In the genomic region with DNA sequence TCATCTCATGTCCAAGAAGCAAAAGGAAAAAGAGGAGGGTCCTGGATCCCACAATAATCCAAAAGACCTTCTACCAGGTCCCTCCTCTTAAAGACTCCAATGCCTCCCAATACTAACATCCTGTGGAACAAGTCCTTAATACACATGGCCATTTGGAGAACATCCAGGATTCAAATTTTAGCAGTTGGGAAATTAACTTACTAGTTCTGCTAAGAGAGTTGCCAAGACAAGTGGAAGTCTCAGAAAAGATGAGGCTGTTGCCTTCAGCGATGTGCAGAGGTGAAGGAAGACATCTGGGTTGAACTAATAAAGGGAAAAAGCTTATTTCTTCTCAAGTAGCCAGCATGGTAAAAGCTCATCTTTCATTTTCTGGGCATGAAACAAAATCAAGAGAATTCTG, we compare ENCODE assay signal across 26 mouse cellular contexts.
A peak's percentile ranks its signal among the peaks of the same experiment; 100 is the strongest.
DNase-seq lines count a peak whose midpoint lies in the region; ATAC-seq and TF ChIP-seq lines count a peak whose summit lies in the region.
"Had no signal": no experiment of that assay in that cellular context is flagged by ENCODE, and none has a peak within 500 bp of the region (broad histone marks: within the 10 kb centered on the region; RNA-seq: fewer than 3 reads in every experiment).

No protein-coding gene starts in this region.

- 80% methylated on average over 1 of the region's 1 CpGs for WGBS in liver, adult 2 months
- 61% methylated on average over 1 of the region's 1 CpGs for WGBS in liver, embryonic 12.5 days (ENCODE audit: insufficient replicate concordance)
- WGBS in kidney, postnatal 0 days = 14% methylated on average over 1 of the region's 1 CpGs
- 56% methylated on average over 1 of the region's 1 CpGs for WGBS in lung, postnatal 0 days
- 81% methylated on average over 1 of the region's 1 CpGs for whole genome bisulfite sequencing in midbrain, embryonic 15.5 days

- intact Hi-C loops in heart, postnatal 25 days (cut with DNase I) = no loop called here

- H3K4me3 ChIP-seq in liver, adult 2 months (ENCODE audit: insufficient read depth, low read depth, low read length) = no peak overlapping the region
- no peak overlapping the region for H3K4me3 ChIP-seq in liver, embryonic 12.5 days
- H3K4me3 ChIP-seq in kidney, postnatal 0 days (replicated peaks; ENCODE audit: low read depth, low read length) = no peak overlapping the region
- H3K4me3 ChIP-seq in lung, postnatal 0 days (ENCODE audit: low read depth, low read length) = no peak overlapping the region
- no peak overlapping the region for H3K4me3 ChIP-seq in midbrain, embryonic 15.5 days
- H3K4me3 ChIP-seq: embryonic facial prominence, embryonic 12.5 days; erythroblast, embryonic 14.5 days; forebrain, embryonic 12.5 days; heart, embryonic 12.5 days; left cerebral cortex, adult 2 months; liver, embryonic 15.5 days; neural tube, embryonic 15.5 days; stomach, embryonic 15.5 days had no signal

- no peak overlapping the region for H3K27ac ChIP-seq in liver, adult 2 months (replicated peaks; ENCODE audit: insufficient read depth, low read depth, low read length)
- H3K27ac ChIP-seq in liver, embryonic 12.5 days = no peak overlapping the region
- peak overlapping the region; percentile 40; the same call in 1 of the 2 replicates for H3K27ac ChIP-seq in kidney, postnatal 0 days
- H3K27ac ChIP-seq in lung, postnatal 0 days (ENCODE audit: low read length) = no peak overlapping the region
- no peak overlapping the region for H3K27ac ChIP-seq in midbrain, embryonic 15.5 days
- H3K27ac ChIP-seq: embryonic facial prominence, embryonic 12.5 days; forebrain, embryonic 12.5 days; hindbrain, embryonic 14.5 days; left cerebral cortex, adult 2 months; liver, embryonic 15.5 days; neural tube, embryonic 15.5 days; stomach, embryonic 15.5 days had no signal

- no peaks in the 10 kb centered on the region for H3K36me3 ChIP-seq in liver, adult 2 months (ENCODE audit: control insufficient read depth, insufficient read depth, low read length)
- H3K36me3 ChIP-seq in liver, embryonic 12.5 days = no peaks in the 10 kb centered on the region
- H3K36me3 ChIP-seq in kidney, postnatal 0 days (ENCODE audit: insufficient read depth, low read length) = no peaks in the 10 kb centered on the region
- H3K36me3 ChIP-seq in lung, postnatal 0 days (ENCODE audit: insufficient read depth, low read length) = no peaks in the 10 kb centered on the region
- H3K36me3 ChIP-seq in midbrain, embryonic 15.5 days (replicated peaks) = no peaks in the 10 kb centered on the region
- H3K36me3 ChIP-seq: embryonic facial prominence, embryonic 12.5 days; forebrain, embryonic 12.5 days; G1E; heart, embryonic 12.5 days; liver, embryonic 15.5 days; neural tube, embryonic 15.5 days; stomach, embryonic 15.5 days had no signal

- H3K9ac ChIP-seq in liver, adult 2 months (ENCODE audit: low read depth, low read length) = no peak overlapping the region
- no peak overlapping the region for H3K9ac ChIP-seq in liver, embryonic 12.5 days
- no peak overlapping the region for H3K9ac ChIP-seq in kidney, postnatal 0 days (ENCODE audit: low read depth, low read length)
- no peak overlapping the region for H3K9ac ChIP-seq in lung, postnatal 0 days (replicated peaks; ENCODE audit: low read depth)
- no peak overlapping the region for H3K9ac ChIP-seq in midbrain, embryonic 15.5 days
- H3K9ac ChIP-seq: embryonic facial prominence, embryonic 12.5 days; forebrain, embryonic 12.5 days; heart, embryonic 12.5 days; hindbrain, embryonic 14.5 days; liver, embryonic 15.5 days; neural tube, embryonic 15.5 days; stomach, embryonic 15.5 days had no signal

- H3K79me2 ChIP-seq in liver, adult 2 months (ENCODE audit: control insufficient read depth, insufficient read depth, low read length) = no peaks in the 10 kb centered on the region

- TF ChIP-seq CTCF in liver, adult 2 months (IDR thresholded peaks at IDR 0.05; ENCODE audit: low read depth, low read length) = no peak
- TF ChIP-seq CTCF in kidney, postnatal 0 days (IDR thresholded peaks at IDR 0.05; ENCODE audit: low read depth) = no peak
- no peak for TF ChIP-seq CTCF in lung, postnatal 0 days (IDR thresholded peaks at IDR 0.05)

- H3K4me2 ChIP-seq in liver, embryonic 12.5 days = no peak overlapping the region
- no peak overlapping the region for H3K4me2 ChIP-seq in kidney, postnatal 0 days (ENCODE audit: low read length)
- no peak overlapping the region for H3K4me2 ChIP-seq in lung, postnatal 0 days (replicated peaks; ENCODE audit: low read depth, low read length)
- no peak overlapping the region for H3K4me2 ChIP-seq in midbrain, embryonic 15.5 days
- H3K4me2 ChIP-seq: embryonic facial prominence, embryonic 12.5 days; forebrain, embryonic 12.5 days; heart, embryonic 12.5 days; hindbrain, embryonic 14.5 days; liver, embryonic 15.5 days; midbrain, embryonic 11.5 days; neural tube, embryonic 15.5 days; stomach, embryonic 15.5 days had no signal

- no peaks in the 10 kb centered on the region for H3K4me1 ChIP-seq in liver, adult 2 months (ENCODE audit: control insufficient read depth, insufficient read depth, low read length)
- no peaks in the 10 kb centered on the region for H3K4me1 ChIP-seq in liver, embryonic 12.5 days
- H3K4me1 ChIP-seq in kidney, postnatal 0 days (replicated peaks; ENCODE audit: insufficient read depth, low read length) = no peaks in the 10 kb centered on the region; the same call in 1 of the 2 replicates
- H3K4me1 ChIP-seq in lung, postnatal 0 days (ENCODE audit: insufficient read depth, low read depth, low read length) = 0 out of 2 replicates have a peak, but pooled peaks cover 5% of the 10 kb centered on the region
- H3K4me1 ChIP-seq in midbrain, embryonic 15.5 days = no peaks in the 10 kb centered on the region
- H3K4me1 ChIP-seq: embryonic facial prominence, embryonic 12.5 days; forebrain, embryonic 12.5 days; heart, embryonic 12.5 days; liver, embryonic 15.5 days; neural tube, embryonic 15.5 days; stomach, embryonic 15.5 days had no signal

- TF ChIP-seq POLR2A in liver, adult 2 months (IDR thresholded peaks at IDR 0.05; ENCODE audit: extremely low read depth, insufficient read depth, low read length) = no peak

- no peak for ATAC-seq in liver, embryonic 12.5 days
- ATAC-seq in kidney, postnatal 0 days (replicated peaks; ENCODE audit: low FRiP score, low read depth) = no peak
- peak; percentile 71 for ATAC-seq in lung, postnatal 0 days
- ATAC-seq in midbrain, embryonic 15.5 days (replicated peaks) = no peak
- ATAC-seq: Patski had no signal

- peak; percentile 48 to 64 for DNase-seq in heart, adult 9 months (ENCODE audit: low spot score in 2 of 2)
- no peak for DNase-seq in heart, postnatal 25 days (ENCODE audit: low spot score)
- peak; percentile 0 for DNase-seq in liver, adult 2 months (ENCODE audit: extremely low read depth, low read depth, low spot score)
- peak; percentile 87 for DNase-seq in kidney, postnatal 0 days (ENCODE audit: low spot score)
- peak; percentile 84 for DNase-seq in lung, postnatal 0 days (ENCODE audit: low spot score)
- DNase-seq: adrenal gland, postnatal 36 days; B cell, adult 2 months; cerebellum, postnatal 10 days; gastrocnemius, postnatal 25 days; right cerebral cortex, adult 18-20 months; right cerebral cortex, postnatal 4 days had no signal

- H3K27me3 ChIP-seq in liver, adult 2 months (ENCODE audit: control insufficient read depth, insufficient read depth, low read length) = no peaks in the 10 kb centered on the region
- no peaks in the 10 kb centered on the region for H3K27me3 ChIP-seq in liver, embryonic 12.5 days (replicated peaks)
- H3K27me3 ChIP-seq in kidney, postnatal 0 days (ENCODE audit: insufficient read depth, low read length) = no peaks in the 10 kb centered on the region
- no peaks in the 10 kb centered on the region for H3K27me3 ChIP-seq in lung, postnatal 0 days (replicated peaks; ENCODE audit: insufficient read depth, low read length)
- H3K27me3 ChIP-seq in midbrain, embryonic 15.5 days (replicated peaks) = no peaks in the 10 kb centered on the region
- H3K27me3 ChIP-seq: CH12.LX; embryonic facial prominence, embryonic 12.5 days; forebrain, embryonic 12.5 days; heart, embryonic 12.5 days; liver, embryonic 15.5 days; neural tube, embryonic 15.5 days; stomach, embryonic 15.5 days had no signal

- no peak for TF ChIP-seq EP300 in lung, postnatal 0 days (IDR thresholded peaks at IDR 0.05)

- H3K9me3 ChIP-seq in liver, embryonic 12.5 days (replicated peaks) = no peaks in the 10 kb centered on the region
- no peaks in the 10 kb centered on the region for H3K9me3 ChIP-seq in kidney, postnatal 0 days (replicated peaks; ENCODE audit: low read length)
- H3K9me3 ChIP-seq in lung, postnatal 0 days (ENCODE audit: low read length) = no peaks in the 10 kb centered on the region
- H3K9me3 ChIP-seq in midbrain, embryonic 15.5 days = no peaks in the 10 kb centered on the region
- H3K9me3 ChIP-seq: embryonic facial prominence, embryonic 12.5 days; forebrain, embryonic 12.5 days; G1E; heart, embryonic 12.5 days; liver, embryonic 15.5 days; neural tube, embryonic 15.5 days; stomach, embryonic 15.5 days had no signal
